Mouse (Mus musculus) v-Abl transformed pro-B cells (cell line): ENCODE results near the gene Zfp110.

ENCODE experiments used
- in situ Hi-C, 2 experiments: fragments of 400-800 bp; cut with MboI; formaldehyde crosslinking; loops; one replicate each; pipeline ENCODE4 v1.15.1; 2025; ENCODE audit not compliant: unreplicated experiment in 2 of 2

Zfp110 gene

GRCm38 (mm10) chr7:12890928-12891327 is 56.4 kb downstream of the Zfp110 start:
- in situ Hi-C loops = no loop called here

- in situ Hi-C loops = no loop called here
Observed at GRCm38 (mm10) chr7:12891334-12891733, 56.8 kb downstream of the Zfp110 start.

GRCm38 (mm10) chr7:12897655-12898410 is 63.3 kb downstream of the Zfp110 start, which contains the start of gene Zscan22:
Gene Zscan22 (plus strand): TSS chr7:12897815.
- in situ Hi-C loops = no loop called here
